Mouse (Mus musculus): Measurements from ENCODE around the gene Gstp1. TPM values are rescaled to one million over a fixed set of nuclear protein-coding genes. Genes with fewer than 3 reads are reported as not detected.
"Not testable (repeated sequence)": the region's sequence is repeated elsewhere in the genome, so short reads cannot be mapped to it uniquely, and the experiment has no call there.

Gene Gstp1
- total RNA-seq, 2 experiments from 2014 or later = 264 to 267 TPM

GRCm38 (mm10) chr19:4060899-4061465 lies 23.2 kb upstream of the Gstp1 start:
- DNase-seq (ENCODE audit: low spot score in 2 of 2) = no peak

- not testable (repeated sequence) for DNase-seq (ENCODE audit: low spot score in 2 of 2)
Measured at GRCm38 (mm10) chr19:4060044-4060898, 22.5 kb upstream of the Gstp1 start.

GRCm38 (mm10) chr19:4059069-4059740 lies 21.4 kb upstream of the Gstp1 start, which contains the start of gene Gstp3:
TSS of gene Gstp3 (minus strand) at chr19:4059569.
- DNase-seq (ENCODE audit: low spot score in 2 of 2) = no peak

- DNase-seq (ENCODE audit: low spot score in 2 of 2) = no peak
Measured at GRCm38 (mm10) chr19:4058581-4058980, 20.8 kb upstream of the Gstp1 start.

- no peak for DNase-seq (ENCODE audit: low spot score in 2 of 2)
Measured at GRCm38 (mm10) chr19:4057962-4058361, 20.2 kb upstream of the Gstp1 start.

GRCm38 (mm10) chr19:4057389-4057788 lies 19.6 kb upstream of the Gstp1 start:
- no peak for DNase-seq (ENCODE audit: low spot score in 2 of 2)

GRCm38 (mm10) chr19:4056727-4057126 lies 18.9 kb upstream of the Gstp1 start:
- no peak for DNase-seq (ENCODE audit: low spot score in 2 of 2)

GRCm38 (mm10) chr19:4055947-4056693 lies 18.3 kb upstream of the Gstp1 start:
- DNase-seq (ENCODE audit: low spot score in 2 of 2) = no peak

GRCm38 (mm10) chr19:4055216-4055946 lies 17.6 kb upstream of the Gstp1 start:
- no peak for DNase-seq (ENCODE audit: low spot score in 2 of 2)

GRCm38 (mm10) chr19:4054613-4055012 lies 16.8 kb upstream of the Gstp1 start:
- no peak for DNase-seq (ENCODE audit: low spot score in 2 of 2)

GRCm38 (mm10) chr19:4052516-4053030 lies 14.8 kb upstream of the Gstp1 start:
- DNase-seq (ENCODE audit: low spot score in 2 of 2) = no peak

- DNase-seq (ENCODE audit: low spot score in 2 of 2) = peak; percentile 32 to 33
Measured at GRCm38 (mm10) chr19:4051741-4052515, 14.1 kb upstream of the Gstp1 start.

GRCm38 (mm10) chr19:4051016-4051415 lies 13.2 kb upstream of the Gstp1 start:
- DNase-seq (ENCODE audit: low spot score in 2 of 2) = no peak

- not testable (repeated sequence) for DNase-seq (ENCODE audit: low spot score in 2 of 2)
Measured at GRCm38 (mm10) chr19:4049069-4049468, 11.3 kb upstream of the Gstp1 start.

- DNase-seq (ENCODE audit: low spot score in 2 of 2) = peak; percentile 49 to 77
Measured at GRCm38 (mm10) chr19:4047859-4048258, 10.1 kb upstream of the Gstp1 start.

GRCm38 (mm10) chr19:4046866-4047254 lies 9.1 kb upstream of the Gstp1 start:
- DNase-seq (ENCODE audit: low spot score in 2 of 2) = no peak

- peak; percentile 80 to 81 for DNase-seq (ENCODE audit: low spot score in 2 of 2)
Measured at GRCm38 (mm10) chr19:4045966-4046865, 8.4 kb upstream of the Gstp1 start, which contains the start of gene Gstp2. TSS of gene Gstp2 (minus strand) at chr19:4046023.

- DNase-seq (ENCODE audit: low spot score in 2 of 2) = not testable (repeated sequence)
Measured at GRCm38 (mm10) chr19:4044109-4044508, 6.3 kb upstream of the Gstp1 start.

Measured in layer of hippocampus, postnatal 14 days (tissue).